Mouse (Mus musculus) stomach, postnatal 0 days (tissue): Measurements from ENCODE around the gene Tgfa.

Source experiments
- CTCF ChIP-seq: IDR thresholded peaks from 2 replicates; pipeline ENCODE4 v1.5.1; 2016; ENCODE audit warnings: antibody characterized with exemption, low read depth, mild to moderate bottlenecking, moderate library complexity
- EP300 ChIP-seq: optimal IDR thresholded peaks from 2 replicates; pipeline ENCODE3; 2016; ENCODE audit warnings: antibody characterized with exemption

DNA sequence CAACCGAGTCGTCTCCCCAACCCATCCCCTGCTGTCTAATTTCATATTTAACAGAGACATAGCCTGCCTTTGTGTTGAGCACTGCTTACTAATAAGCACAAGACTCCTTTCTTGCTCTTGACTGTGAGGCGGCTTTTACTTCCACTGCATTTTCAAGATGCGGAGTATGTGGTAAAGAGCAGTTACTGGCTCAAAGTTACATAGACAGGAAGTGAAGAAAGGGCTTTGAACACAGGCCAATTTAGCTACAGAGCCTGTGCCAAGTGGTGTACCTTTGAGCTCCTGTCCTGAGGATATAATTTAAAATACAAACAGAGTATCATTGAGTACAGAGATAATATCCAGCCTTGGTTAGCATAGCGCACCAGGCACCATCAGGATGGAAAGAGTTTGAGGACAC is 71.8 kb downstream of the Tgfa start:
- TF ChIP-seq CTCF (no peak), EP300 (no peak)
